Mouse (Mus musculus) hematopoietic stem cell, adult 5-6 weeks (primary cell): ENCODE results near the gene Tmem268. TPM values are rescaled to one million over a fixed set of nuclear protein-coding genes. Genes with fewer than 3 reads are reported as not detected.

Experiments
- ATAC-seq, 2 experiments: fragments of 125-278 bp in 1 of 2; replicated peaks in 1 of 2; 2 replicates each; pipeline ENCODE4 v1.8.0; 2016 to 2017; ENCODE audit warnings: inconsistent platforms in 2 of 2, mild to moderate bottlenecking in 2 of 2, moderate number of reproducible peaks in 2 of 2, low read depth in 1 of 2, moderate TSS enrichment in 1 of 2; ENCODE audit not compliant: low FRiP score in 2 of 2, poor library complexity in 2 of 2, severe bottlenecking in 2 of 2, insufficient read depth in 1 of 2, low TSS enrichment in 1 of 2
- total RNA-seq: library from RNA; stranded (forward); fragments of 172-1452, 232-1000 nt; gene quantifications from 2 replicates; pipeline ENCODE4 v1.2.3, GENCODE M21; 2017

Gene Tmem268
- 10.3 and 40.9 TPM in 2 replicates for total RNA-seq

GRCm38 (mm10) chr4:63558407-63559081 is at the start of gene Tmem268:
Gene Tmem268, plus strand, starts transcription at chr4:63558781.
- ATAC-seq = peak; percentile 26 to 40; a peak in 3 of 4 replicates

DNA sequence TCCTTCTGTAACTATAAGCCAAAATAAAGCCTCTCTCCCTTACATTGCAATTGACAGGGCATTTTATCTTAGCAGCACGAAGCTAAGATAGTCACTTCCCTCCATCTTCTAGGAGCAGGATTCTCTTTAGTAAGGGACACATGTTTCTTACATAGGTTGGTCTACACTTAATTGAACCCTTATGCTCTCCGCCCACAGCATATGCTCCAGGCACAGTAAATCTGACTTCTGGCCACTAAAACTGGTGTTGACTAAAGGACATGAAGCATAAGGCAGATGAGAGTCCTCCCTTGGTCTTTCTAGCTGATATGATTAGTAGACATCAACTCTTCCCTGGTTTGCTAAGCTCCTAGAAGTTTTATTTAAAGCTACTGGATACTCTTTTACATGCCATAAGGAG is 45.7 kb upstream of the Tmem268 start:
- ATAC-seq = no peak

DNA sequence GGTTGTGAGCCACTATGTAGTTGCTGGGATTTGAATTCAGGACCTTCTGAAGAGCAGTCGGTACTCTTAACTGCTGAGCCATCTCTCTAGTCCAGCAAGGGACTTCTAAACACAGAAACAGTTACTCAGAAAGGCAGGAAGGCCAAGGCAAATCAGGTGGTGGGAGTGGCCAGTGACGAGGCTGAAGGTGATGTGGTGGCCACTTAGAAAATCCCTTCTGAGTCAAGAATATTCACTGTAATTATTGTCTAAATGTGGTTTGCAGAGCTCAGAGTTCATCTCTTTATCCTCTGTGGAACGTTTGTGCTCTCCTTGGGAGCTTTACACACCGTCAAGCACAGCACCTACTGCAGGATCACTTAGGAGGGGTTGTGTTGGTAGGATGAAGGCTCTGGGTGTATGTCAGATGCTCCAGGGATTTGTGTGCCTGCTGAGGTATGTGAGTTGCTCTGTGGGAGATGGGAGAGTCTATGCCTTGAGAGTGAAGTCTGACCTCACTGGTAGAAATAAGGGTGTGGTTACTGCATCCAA is 44.1 kb upstream of the Tmem268 start:
- ATAC-seq = no peak

DNA sequence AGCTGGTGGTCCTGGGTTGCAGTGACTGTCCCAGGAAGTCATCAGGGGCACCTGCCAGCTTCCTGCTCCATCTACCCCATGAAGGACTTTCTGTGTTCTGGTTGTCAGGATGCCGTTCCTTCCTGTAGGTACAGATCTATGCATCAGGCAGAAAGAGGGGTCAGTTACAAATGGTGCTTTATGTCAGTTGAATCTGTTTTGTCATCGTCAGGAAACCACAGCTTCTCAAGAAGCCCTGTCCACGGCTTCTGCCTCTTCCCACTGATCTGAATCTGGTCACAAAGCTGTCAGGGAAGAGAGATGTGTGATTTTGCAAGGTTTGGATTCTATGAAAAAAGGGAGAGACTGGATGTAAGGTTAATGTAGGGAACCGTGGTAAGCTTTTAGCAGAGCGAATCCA is 43.6 kb upstream of the Tmem268 start:
- ATAC-seq = no peak

DNA sequence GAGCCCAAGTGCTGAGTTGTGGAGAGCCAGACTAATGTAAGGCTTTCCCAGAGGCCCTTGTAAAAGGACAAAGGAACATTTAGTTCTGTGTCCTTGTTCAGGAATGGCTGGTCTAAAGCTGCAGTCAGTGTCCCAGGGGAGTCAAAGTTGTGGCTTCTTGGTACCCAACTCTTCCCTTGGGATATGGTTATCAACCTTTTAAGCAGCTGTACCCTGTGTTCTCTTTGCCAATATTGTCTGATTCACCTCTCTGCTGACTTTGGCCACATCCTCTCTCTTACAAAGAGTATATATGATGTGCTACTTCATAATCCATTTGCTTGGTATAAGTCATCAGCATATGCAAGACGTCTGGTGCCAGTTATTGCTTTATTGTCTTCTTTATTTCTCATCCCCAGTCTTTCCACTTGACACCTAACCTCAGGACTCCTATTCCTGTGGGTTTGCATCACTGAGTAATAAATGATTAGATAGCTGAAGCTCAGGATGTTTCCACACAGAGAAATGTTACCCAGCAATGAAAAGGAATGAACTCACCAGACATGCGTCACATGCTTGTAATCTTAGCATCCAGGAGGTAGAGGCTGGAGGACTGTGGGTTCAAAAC is 36.7 kb upstream of the Tmem268 start:
- no peak for ATAC-seq

- no peak for ATAC-seq
Measured at GRCm38 (mm10) chr4:63525514-63525913, 33.1 kb upstream of the Tmem268 start.

GRCm38 (mm10) chr4:63528946-63529345 is 29.6 kb upstream of the Tmem268 start:
- ATAC-seq = no peak

DNA sequence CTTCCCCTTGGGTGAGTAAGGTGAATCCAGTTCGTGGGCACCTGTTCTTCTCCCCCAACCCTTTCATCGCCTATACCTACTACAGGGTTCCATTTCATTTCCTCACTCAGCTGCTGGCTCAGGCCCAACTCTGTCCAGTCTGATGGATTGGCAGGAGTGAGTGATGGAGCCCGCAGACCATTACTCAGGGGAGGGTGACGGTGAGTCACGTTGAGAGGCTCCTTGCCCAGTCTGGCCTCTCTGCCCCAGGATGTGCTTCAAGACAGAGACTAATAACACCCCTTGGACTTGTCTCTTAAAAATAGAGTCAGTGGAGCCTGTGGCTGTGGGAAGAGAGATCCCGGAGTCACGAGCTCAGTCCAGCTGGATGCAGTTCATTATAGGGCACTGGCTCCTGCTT is 28.2 kb upstream of the Tmem268 start:
- no peak for ATAC-seq

GRCm38 (mm10) chr4:63537602-63538001 is 21.0 kb upstream of the Tmem268 start:
- no peak for ATAC-seq

GRCm38 (mm10) chr4:63542209-63542608 is 16.4 kb upstream of the Tmem268 start:
- ATAC-seq = no peak

- ATAC-seq = peak in 1 of 2 experiments; percentile 21; a peak in 2 of 4 replicates
Measured at GRCm38 (mm10) chr4:63543746-63544493, 14.7 kb upstream of the Tmem268 start.

- peak; percentile 87 to 90 for ATAC-seq
Measured at GRCm38 (mm10) chr4:63544494-63545230, 13.9 kb upstream of the Tmem268 start, which contains the start of gene Atp6v1g1. Gene Atp6v1g1, plus strand, starts transcription at chr4:63544772.

DNA sequence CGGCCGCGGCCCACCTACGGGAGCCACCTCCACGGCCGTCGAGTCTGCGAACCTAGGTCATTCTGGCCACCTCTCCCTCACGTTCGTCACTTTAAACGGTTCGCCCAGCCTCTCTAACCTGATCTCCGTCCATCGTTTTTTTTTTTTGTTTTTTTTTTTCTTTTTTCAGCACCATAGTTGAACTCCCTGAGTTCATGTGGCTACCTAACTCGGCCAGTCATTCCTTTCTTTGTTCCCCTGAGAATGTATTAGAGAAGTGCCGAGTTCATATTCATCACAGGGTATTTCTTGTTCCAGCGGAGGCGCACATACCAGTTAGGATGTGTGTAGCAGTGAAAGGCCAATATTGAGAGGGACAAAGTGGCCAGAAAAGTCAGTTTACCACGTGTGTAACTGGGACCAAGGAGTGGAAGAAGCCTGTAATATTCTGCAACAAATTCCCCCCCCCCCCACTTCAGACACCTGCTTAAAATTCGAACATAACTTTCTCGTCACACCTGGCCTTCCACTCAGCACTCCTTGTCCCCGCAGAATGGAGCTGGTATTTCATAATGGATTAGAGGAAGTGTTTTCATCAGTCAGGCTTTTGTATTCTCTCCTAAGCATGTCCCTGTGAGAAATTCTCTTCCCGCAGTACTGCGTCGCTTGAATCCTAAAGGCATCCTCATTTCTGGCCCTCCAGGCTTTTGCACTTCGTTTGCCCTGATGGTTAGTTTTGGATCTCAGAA is 13.2 kb upstream of the Tmem268 start:
- ATAC-seq = no peak

- ATAC-seq = no peak
Measured at GRCm38 (mm10) chr4:63546441-63547055, 12.0 kb upstream of the Tmem268 start.

DNA sequence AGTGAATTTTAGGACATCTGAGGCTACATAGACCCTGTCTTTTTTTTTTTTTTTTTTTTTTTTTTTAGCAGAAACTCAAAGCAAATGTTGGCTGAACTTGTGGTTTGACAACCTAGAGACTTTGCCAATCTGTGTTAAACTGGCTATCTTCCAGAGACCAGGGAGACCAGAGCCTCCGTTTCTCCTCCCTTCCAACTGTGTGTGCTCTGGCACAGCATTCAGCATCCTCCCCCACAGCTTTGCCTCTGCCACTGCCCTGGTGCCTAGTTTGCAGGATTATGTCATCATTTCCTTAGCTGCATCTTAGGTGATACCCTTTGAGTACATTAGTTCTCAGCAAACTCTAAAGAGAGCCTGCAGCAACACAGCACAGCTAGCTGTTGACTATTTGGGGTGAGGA is 10.8 kb upstream of the Tmem268 start:
- ATAC-seq = no peak

GRCm38 (mm10) chr4:63548491-63548890 is 10.1 kb upstream of the Tmem268 start:
- ATAC-seq = no peak
